Mouse (Mus musculus) adrenal gland, adult 8-10 months (tissue): ENCODE results near the gene Prox1. TPM values are rescaled to one million over a fixed set of nuclear protein-coding genes. Genes with fewer than 3 reads are reported as not detected.

Source experiments
- DNase-seq: peaks from one replicate; pipeline ENCODE4 v3.0.0; 2022
- total RNA-seq, 4 experiments: library from RNA; stranded (reverse); gene quantifications; 2 replicates each; pipeline ENCODE4 v1.2.4; 2022

Gene Prox1
- total RNA-seq = 10 to 100 TPM; 41.1 to 45.5 (median 44.9) TPM

GRCm38 (mm10) chr1:190169911-190170818, at the start of gene Prox1:
Gene Prox1, minus strand, starts transcription at chr1:190170714.
- DNase-seq = peak; percentile 85

DNA sequence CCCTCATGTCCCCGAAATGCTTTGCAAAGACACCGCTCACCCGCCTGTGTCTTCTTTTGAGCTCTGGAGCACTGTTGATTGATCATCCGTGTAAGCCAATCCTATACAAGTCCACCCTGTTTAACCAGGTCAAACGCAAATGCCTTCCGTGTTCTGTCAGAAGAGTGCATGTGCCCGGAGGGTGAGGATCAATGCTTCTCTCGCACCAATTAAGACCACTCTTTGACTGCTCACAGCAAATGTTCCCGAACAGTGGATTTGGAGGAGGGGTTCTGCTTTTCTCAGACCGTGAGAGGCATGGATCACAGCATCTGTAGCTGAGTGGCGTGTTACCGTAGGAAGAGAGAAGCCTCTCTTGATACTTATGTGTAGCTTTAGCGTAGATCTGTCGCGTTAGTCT, 46.1 kb upstream of the Prox1 start:
- no peak for DNase-seq

DNA sequence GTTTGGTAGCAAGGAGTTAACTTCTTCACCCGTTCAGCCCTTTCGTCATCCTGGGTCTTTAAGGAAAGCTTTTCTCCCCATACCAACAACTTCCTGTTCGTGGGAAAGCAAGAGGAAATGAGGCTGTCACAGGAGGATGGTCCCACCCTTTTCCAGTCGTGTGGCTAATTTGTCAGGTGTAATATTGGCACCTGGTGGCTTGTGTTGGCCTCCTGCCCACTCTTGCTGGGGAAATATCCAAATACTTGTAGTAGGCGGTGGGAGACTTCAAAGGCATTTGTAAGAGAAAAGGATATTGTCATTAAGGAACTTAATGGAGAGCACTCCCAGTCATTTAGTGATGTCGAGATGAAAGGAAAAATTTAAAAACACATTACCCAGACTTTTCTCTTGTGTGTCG, 44.1 kb upstream of the Prox1 start:
- no peak for DNase-seq

GRCm38 (mm10) chr1:190213175-190213574, 42.7 kb upstream of the Prox1 start:
- no peak for DNase-seq

DNA sequence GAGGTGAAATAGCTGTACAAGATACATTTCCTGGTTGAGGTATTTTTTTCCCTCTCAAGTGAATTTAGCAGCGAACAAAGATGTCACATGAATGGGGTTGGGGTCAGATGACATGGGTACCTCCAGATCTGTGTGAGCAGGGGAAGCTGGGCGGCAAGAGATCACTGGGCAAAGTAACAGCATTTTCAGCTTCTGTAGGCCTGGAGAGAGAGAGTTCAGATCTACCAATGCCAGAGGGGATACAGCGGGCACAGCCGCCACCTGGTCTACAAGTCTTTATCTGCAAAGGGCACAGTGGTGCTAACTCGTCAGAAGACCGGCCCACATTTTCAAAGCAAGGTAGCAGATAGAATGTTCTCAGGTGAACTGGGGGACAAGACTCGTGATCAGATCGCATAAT, 36.7 kb upstream of the Prox1 start:
- DNase-seq = no peak

DNA sequence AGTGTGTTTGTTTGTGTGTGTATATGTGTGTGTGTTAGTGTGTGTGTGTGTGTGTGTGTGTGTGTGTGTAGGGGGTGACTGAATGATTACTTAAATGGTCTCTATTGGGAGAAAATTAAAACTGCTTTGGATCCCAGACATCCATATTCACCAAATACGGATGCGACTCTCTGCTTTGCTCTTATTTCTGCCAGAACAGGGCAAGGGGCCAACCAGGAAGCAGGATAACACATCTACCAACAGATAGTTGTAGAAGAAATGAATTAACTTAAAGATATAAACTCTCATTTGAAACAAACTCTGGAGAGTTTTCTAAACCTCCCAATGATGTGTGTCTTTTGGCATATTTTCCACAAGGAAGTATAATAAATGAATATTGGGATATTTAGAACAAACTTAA, 35.2 kb upstream of the Prox1 start:
- no peak for DNase-seq

DNA sequence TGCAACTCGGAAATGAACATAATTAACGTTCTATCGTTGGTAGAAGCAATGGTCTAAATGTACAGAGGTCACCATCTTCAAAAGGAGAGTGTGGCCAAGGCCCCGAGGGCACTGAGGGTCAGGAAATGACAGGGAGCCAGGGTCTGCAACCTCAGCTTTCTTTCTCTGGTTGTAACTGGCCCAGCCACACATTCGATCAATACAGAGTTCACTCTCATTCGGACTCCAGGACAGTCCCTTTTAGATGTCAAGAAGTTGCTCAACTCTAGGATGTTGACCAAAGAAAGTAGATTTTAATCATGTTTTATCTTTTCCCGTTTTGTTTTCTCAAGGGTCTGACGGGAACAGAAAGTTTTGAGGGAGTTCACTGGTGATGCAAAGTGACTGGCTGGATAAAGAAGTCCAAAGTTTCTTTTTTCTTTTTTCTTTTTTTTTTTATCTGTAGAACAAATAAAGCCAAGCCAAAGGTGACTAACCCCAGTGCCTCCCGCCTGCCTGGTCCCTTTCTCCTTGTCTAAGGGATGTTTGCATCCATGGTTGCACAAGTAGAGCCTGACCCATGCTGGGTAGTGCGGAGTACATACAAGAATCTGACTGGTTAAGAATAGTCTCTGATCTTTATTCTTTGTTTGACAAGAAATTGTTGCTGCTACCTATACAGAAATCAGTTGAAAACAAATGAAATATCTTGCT, 34.0 kb upstream of the Prox1 start:
- DNase-seq = no peak

DNA sequence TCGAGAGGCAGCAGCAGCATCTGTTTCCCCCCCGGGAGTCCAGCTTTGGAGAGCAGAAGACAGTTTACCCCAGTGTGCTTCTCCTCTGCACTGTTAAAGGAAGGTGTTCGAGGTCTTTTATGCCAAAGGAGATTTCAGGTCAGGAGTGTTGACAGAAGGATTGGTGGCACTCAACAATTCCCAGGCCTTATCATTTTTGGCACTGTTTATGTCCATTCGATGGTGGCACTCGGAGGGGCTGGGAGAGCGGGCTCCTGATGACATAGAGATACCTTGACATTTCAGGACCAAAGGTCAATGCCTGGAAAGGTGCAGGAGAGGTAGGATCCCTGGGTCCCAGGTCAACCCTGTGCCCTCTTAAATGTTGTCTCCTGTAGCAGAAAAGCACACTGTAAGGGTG, 31.2 kb upstream of the Prox1 start:
- DNase-seq = no peak

DNA sequence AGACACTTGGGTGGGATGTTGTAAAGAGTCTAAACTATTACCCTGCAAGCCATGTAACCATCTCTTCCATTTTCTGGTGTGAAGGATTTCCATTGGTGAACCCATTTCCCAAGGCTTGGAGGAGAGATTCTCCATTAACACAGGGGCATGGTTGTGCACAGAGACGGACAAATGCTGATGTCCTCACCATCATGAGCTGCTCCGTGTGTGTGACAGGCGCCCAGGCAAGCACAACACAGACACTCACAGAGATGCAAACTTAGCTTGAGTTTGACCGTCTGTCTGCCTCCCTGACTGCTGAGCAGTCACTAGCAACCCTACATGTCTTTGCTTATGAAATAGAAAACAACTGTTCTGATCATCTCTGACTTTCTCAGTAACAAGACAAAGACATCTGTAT, 30.5 kb upstream of the Prox1 start:
- DNase-seq = no peak

GRCm38 (mm10) chr1:190198247-190198646, 27.7 kb upstream of the Prox1 start:
- DNase-seq = no peak

GRCm38 (mm10) chr1:190192011-190192410, 21.5 kb upstream of the Prox1 start:
- no peak for DNase-seq

DNA sequence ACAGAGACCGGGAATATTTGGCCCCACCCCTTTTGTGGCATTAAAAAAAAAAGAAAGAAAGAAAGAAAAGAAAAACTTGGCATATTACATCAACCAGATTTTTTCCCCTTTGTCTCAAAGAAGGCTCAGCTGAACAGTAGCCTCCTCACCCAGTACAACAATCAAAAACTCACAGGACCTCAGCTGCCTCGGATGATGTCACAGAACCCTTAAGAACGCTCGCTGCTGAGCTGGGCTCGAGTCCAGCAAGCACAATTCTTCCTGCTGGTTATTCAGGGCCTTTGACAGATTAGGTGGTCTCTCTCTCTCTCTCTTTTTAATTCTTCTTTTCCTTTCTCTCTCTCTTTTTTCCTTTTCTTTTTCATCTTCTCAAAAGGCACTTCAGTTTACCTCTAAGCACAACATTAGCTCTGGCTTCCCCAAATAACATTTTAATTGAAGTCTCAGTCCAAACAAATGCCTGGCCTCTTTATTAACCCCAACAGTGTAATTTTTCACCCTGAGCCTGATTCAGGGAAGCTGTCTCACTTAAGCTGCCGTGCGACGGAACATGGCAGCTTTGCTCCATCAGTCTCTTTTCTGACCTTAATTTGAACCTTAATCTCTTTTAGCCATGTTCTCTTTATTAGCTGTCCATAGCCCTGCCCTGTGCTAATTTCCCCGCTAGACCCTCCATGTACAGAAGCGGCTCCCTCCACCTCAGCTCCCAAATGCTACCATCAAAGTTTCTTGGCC, 19.9 kb upstream of the Prox1 start:
- DNase-seq = no peak

DNA sequence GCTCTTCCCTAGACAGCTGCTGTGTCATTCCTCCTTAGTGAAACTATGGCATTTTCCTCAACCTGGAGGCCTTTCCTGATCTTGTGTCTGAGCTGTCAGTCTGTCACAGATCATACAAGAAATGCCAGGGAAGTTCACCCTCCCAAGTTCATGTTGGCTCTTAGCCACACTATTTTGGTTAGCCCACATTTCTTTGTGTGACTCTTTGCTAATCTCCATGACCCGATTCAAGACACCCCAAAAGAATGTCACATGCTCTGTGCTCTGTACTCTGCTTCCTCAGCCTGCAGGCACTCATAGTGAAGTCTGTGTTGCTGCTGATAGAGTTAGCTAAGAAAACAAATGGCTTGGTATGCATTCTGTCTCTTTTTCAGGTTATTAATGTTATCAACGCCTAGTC, 18.6 kb upstream of the Prox1 start:
- DNase-seq = no peak

- no peak for DNase-seq
These were observed 15.8 kb upstream of the Prox1 start for GRCm38 (mm10) chr1:190186336-190186735.

GRCm38 (mm10) chr1:190185284-190185683, 14.8 kb upstream of the Prox1 start:
- DNase-seq = no peak

- DNase-seq = no peak
These were observed 13.1 kb upstream of the Prox1 start for GRCm38 (mm10) chr1:190183574-190183973.

DNA sequence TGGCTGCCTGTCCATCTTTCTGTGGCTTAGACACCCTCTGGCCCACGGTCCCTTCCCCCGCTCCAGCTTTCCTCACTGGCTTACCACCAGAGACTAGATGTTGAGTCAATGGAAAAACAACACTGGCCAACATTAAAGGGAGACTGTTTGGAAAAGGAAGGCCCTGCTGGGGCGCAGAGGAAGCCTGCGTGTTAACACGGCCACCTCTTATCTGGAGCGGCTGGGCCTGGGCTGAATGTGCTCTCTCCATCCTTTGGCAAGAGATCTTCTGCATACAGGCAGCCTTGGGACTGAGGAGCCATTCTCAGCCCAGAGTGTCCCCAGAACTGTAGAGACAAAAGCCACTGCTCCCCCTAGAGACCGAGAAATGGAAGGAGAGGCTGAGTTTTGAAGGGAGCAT, 11.3 kb upstream of the Prox1 start:
- DNase-seq = no peak

- DNase-seq = no peak
These were observed 10.3 kb upstream of the Prox1 start for GRCm38 (mm10) chr1:190180861-190181260.

DNA sequence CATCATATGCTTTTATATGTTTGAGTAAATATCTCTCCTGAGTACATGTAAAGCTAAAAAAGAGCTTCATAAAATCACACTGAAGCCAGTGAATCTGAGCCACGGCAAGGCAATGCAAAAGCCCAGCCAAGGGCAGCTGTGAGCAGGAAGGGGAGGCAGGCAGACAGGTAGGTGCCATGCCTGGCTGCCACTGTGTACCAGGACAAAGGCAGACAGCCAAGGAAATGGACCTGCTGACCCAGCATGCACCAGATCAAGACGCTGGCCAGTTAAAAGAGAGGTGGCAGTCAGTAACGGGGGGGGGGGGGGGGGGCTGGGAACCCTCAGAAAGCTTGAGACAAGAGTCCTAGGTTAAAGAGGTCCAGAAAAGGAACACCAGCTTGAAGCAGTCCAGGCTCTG, 6.4 kb upstream of the Prox1 start:
- DNase-seq = no peak

DNA sequence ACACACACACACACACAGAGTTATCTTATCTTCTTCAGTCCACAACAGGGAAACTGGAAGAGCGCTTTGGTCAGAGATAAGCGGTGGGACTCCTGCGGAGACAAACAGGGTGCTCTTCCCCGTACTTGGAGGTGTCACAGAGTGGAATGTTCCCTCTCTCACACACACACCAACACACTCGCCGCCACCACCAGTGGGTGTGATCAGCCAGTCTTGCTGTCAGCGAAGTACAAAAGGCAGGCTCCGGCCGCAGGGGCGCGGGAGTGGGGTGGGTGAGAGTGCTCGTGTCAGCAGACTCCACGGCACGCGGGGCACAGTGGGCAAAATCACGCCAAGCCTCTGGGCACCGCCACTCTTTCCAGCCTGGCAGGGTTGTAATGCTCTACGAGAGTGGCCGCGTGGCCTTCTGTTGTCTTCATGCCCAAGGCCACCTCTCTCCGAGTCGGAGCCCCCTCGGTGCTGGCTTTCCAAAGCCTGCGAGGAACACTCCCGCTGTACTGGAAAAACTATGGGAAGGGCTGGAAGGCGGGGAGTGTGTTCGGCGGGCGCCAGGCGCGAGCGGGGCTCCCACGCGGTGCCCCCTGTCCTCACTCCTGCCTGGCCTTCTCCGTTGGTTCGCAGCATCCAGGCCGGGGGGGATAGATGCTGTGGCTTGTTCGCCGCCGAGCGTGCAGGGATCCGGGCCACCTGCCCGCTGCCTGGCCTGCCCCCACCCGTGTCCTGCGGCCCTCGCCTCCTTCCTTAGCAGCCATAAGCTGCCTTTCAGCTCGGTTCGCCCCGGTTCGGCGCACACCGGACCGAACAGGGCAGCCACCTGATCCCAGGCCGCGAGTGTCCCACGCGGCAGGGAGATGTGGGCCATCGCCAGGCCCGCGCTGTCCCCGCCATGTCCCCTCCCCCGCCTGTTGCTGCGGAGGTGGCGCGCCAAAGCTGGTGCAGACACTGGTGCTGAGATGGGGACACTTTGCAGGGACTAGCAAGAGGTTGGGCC, 4.5 kb upstream of the Prox1 start:
- DNase-seq = no peak

- no peak for DNase-seq
These were observed 3.7 kb upstream of the Prox1 start for GRCm38 (mm10) chr1:190174231-190174630.

- no peak for DNase-seq
These were observed 3.1 kb upstream of the Prox1 start for GRCm38 (mm10) chr1:190173596-190173995.
